Mouse (Mus musculus) lung, postnatal 25 days (tissue): Measurements from ENCODE around the gene Olfml2a.

Source experiments
- DNase-seq: peaks from one replicate; pipeline ENCODE4 v3.0.0; 2022; ENCODE audit warnings: low spot score

The Olfml2a gene

DNA sequence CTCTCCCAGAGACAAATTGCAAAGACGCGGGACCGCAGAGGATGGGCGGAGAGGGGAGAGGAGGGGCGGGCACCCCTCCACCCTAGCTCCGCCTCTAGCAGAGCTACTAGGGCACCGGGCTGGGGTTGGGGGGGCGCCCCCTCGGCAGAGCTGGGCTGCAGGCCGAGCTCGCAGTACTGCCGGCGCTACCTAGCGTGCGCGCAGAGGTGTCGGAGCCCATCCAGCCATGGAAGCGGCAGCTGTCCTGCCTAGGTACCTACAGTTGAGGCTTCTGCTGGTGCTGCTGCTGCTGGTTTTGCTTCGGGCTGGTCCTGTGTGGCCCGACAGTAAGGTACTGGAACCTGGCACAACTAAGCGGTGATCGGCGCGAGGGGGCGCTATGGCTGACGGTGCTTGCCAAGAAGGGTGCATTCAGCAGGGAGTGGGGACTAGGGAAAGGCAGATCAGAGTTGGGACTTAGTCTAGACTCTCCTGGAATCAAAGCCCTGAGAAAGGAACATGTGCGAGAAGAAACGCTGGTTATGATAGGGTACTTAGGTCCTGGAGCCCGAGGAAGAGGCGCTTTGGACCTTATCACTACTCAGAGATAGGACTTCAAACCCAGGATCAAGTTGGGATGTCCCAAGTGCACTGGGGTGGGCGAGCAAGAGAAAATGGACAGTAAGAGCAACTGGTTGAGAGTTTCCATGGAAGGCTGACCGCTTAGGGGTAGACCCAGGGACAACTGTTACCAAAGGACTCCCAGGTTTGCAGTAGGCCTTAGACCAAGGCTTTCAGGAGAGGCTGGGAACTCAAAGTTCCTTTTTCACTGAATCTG lies at the start of gene Olfml2a:
Olfml2a (plus strand) TSS at position 128 of the 817 bp plus-strand sequence.
- DNase-seq: peak; percentile 85

- DNase-seq: no peak
Measured at GRCm38 (mm10) chr2:38902866-38903265, 28.9 kb upstream of the Olfml2a start.

GRCm38 (mm10) chr2:38904290-38904689 lies 27.5 kb upstream of the Olfml2a start:
- DNase-seq: no peak

- no peak for DNase-seq
Measured at GRCm38 (mm10) chr2:38906097-38906496, 25.7 kb upstream of the Olfml2a start.

DNA sequence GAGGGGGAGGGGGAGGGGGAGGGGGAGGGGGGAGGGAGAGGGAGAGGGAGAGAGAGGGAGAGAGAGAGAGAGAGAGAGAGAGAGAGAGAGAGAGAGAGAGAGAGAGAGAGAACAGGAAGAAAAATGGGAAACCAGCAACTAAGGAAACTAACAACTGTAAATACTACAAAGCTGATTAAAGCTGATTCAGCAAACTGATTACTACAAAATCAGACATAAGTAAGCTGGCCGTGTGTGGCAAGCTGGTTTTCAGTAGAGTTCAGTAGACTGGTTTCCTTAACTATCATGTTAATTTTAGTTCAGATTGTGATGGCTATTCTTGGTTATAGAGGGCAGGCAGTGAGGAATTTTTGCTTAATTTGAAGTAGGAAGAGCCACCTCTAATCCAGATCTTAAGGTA lies 23.2 kb upstream of the Olfml2a start:
- DNase-seq: no peak

DNA sequence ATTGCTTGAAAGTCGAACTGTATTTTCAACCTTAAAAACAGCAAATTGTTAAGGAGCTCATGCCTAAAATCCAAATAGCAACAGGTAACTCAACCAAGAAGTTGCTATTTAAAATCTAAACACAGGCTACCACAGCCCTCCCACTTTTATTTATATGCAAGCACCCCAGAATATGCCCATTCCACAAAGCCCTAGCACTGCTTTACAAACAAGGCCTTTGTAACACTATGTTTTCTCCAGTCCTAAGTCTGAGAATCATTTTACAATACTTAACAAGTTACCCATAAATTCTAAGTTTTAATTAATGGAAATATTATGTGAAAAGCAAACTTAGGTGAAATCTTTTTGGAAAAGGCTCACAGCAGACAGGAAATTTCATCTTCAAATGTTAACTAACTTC lies 17.3 kb upstream of the Olfml2a start:
- no peak for DNase-seq

DNA sequence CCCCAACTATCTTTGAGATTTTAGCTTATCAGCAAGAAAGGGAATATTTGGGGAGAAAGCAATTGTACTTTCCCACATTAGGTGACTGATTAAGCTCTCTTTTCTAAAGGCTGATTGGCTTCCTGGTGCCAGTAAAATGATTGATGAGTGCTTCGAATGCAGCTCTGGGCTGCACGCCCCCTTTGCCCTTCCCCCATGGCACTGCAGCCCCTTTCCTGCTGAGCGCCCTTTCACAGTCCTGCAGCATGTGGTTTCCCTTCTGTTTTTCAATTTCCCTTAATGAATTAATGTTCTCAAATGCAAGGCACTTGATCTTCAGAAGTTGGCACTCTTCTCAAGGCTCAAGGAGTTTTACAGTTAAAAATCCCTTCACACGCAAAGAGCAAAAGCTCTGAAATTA lies 16.8 kb upstream of the Olfml2a start:
- DNase-seq: no peak

- DNase-seq: no peak
Measured at GRCm38 (mm10) chr2:38916947-38917691, 14.7 kb upstream of the Olfml2a start.

DNA sequence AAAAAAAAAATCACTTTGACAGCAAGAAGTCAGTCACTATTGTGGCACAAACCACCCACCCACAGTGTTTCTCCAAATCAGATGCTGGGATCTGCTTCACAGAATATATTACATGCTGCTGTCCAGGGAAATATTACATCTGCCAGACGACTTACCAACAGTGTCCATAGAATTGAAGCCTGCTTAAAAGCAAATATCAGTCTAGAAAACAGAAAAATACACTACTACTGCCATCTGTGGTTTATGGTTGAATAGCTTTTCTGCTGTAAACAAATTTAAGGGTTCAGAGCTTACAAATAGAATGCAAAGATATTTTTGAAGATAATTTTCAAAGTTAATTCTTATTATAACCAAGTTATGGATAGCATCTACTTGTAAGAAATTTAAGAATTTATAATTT lies 10.4 kb upstream of the Olfml2a start:
- no peak for DNase-seq

- DNase-seq: no peak
Measured at GRCm38 (mm10) chr2:38923471-38923870, 8.3 kb upstream of the Olfml2a start.

GRCm38 (mm10) chr2:38923911-38924310 lies 7.9 kb upstream of the Olfml2a start:
- DNase-seq: no peak

- no peak for DNase-seq
Measured at GRCm38 (mm10) chr2:38924571-38924970, 7.2 kb upstream of the Olfml2a start.

DNA sequence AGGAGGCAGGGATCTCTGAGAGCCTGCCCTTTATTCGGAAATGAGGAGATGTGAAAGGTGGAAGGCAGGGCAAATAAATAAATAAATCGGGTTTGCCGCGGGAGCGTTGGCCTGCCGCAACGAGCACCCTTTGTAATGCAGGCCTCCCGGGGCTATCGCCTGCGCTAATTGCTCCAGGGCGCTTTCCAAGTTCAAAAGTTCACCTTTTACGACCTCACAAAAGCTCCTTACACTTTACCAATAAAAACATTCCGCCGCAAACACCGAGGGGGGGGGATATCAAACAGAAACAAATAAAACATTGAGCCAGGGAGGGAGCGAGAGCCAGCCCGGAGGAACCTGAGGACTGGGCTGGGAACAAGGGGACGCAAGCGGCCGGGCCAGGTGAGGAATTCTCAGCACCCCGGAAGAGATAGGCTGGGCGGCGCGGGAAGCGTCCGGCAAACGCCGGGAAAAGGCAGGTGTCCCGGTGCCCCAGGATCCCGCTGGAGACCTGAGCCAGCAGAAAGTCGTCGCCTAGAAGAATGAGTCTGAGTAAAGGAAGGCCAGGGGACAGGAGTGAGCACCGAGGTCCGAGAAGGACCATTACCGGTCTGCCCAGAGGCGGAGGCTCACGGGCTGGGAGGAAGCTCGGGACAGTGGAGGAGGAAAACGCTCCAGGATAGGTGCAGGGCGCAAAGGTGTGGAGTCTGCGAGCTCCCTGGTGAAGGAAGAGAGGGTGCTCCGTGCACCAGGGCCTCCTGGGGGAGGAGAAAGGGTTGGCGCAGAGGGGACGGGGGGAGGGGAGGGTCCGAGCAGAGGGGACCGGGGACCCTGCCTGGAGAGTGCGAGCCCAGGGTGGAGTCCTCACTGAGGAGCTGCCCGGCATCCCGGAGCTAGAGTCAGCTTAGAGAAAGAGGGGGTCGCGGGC lies 6.4 kb upstream of the Olfml2a start:
- DNase-seq: no peak

- peak; percentile 96 for DNase-seq
Measured at GRCm38 (mm10) chr2:38926145-38926891, 5.5 kb upstream of the Olfml2a start.

DNA sequence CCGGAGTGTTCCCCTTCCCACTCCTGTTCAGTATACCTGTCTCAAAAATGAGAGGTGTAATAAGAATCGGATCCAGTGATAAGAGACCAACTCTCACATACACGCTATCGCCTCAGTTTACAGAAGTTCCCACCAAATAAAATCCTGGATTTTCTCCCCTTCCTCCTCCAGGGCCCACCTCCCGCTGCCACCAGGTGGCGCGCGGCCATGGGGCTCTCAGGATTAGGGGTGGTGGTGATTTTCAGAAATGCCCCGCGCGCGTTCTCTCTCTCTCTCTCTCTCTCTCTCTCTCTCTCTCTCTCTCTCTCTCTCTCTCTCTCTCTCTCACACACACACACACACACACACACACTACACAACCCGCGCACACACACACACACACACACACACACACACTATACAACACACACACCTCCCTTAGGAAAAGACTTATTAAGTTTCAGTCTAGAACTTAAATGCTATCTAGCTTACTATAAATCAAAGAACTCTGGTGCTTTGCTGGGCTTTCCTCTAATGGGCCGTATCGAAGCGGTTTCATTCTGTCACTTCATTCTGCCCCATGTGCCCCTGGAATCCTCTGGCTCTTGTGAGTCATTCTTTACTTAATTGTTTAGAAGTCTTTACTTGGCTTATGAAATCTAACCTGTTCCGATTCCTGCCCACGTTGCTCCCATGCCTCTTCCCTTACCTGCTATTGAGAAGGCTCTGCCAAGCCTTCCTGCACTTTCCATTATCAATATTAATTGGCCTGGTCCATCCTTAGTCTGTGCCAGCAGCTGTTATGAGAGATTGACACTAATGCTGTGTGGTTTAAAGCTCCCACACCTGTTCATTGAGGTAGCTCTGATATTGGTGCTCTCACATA lies 4.4 kb upstream of the Olfml2a start, which contains the start of gene Nr6a1:
Nr6a1 (minus strand) TSS at position 574 of the 865 bp plus-strand sequence.
- DNase-seq: peak; percentile 66

DNA sequence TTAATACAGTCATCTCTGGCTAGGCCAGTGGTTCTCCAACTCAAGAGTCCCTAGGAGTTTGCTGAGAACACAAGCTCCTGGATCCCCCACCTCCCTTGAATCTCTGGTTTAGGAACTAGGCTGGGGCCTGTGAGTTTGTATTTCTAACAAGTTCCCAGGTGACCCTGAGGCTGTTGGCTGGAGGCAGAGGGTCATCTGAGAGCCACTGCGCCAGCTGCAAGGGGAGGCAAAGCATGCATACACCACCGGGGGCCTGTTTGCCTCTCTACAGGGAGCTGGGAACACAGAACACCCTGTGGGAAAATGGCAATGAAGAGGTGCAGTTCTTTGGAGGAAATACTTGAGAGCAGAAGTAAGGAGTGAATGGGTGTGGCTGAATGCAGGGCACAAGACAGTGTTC lies 1.5 kb upstream of the Olfml2a start:
- DNase-seq: no peak

DNA sequence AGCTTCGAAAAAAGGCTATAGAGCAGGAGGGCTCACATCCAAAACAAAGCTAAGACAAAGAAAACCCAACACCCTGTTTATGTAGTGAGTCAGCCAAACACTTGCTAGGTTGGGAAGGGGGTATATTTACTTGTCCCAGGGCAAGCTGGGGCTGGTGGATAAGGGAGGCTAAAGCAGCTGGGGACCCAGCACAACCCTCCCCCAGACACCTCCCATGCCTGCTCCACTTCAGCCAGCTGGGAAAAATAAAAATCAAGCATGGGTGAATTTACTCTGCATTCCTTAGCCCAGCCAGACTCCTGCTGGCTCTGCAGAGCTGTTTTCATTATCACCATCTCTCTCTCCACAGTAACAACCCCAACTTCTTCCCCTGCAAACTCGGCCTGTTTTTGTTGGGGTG lies 2.2 kb downstream of the Olfml2a start:
- peak; percentile 23 for DNase-seq

GRCm38 (mm10) chr2:38934936-38935335 lies 3.2 kb downstream of the Olfml2a start:
- no peak for DNase-seq

DNA sequence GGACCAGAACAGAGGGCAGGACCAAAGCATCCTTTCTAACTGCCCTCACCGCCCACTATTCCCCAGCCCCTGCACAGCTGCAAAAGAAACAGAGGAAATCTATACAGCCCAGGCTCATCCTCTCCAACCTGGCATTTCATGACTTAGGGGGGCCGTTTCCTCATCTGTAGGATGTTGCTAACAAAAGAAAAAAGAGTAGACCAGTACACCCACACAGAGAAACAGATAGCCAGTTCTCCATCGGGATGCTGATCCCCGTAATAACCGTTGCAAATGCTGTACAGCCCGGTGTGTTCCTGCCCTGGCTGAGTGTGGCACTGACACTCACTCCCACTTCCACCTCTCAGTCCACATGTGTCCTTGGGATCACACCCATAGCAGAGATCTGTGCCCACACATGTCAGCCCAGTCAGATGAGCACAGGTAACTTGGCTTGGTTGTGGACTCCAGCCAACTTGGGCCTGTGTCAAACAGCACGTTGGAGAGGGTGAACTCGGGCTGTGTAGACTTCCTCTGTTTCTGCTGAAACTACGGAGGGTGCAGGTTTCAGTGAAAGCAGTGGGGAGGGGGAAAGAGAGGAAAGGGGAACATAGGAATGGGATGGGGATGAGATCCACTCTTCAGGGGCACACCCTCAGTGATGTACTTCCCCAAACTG lies 5.1 kb downstream of the Olfml2a start:
- DNase-seq: peak; percentile 35

GRCm38 (mm10) chr2:38937396-38937795 lies 5.6 kb downstream of the Olfml2a start:
- no peak for DNase-seq
